Mouse (Mus musculus) lung, postnatal 0 days (tissue): ENCODE measurements at regions not wholly inside any gene's neighbourhood (a gene's known extent, or its start where the extent isn't known, plus 50 kb on each side); places are given as distances from the start of the nearest gene placed in this dataset.

ENCODE experiments used
- CTCF ChIP-seq: IDR thresholded peaks from 2 replicates; pipeline ENCODE4 v1.5.1; 2016; ENCODE audit warnings: antibody characterized with exemption, mild to moderate bottlenecking
- EP300 ChIP-seq: IDR thresholded peaks from 2 replicates; pipeline ENCODE4 v1.6.1; 2016; ENCODE audit warnings: antibody characterized with exemption, mild to moderate bottlenecking, control low read depth

GRCm38 (mm10) chr17:83097998-83098397 lies 117.1 kb upstream of the Pkdcc start:
- TF ChIP-seq EP300 (no peak), CTCF (no peak)
